Mouse (Mus musculus) lung, postnatal 0 days (tissue): ENCODE data around the gene Adam12. TPM values are rescaled to one million over a fixed set of nuclear protein-coding genes. Genes with fewer than 3 reads are reported as not detected.

Experiments
- ATAC-seq: fragments of 200-750 bp; cut with Nextera tagmentation; 2 replicates; pipeline ENCODE4 v1.8.0; 2017; ENCODE audit warnings: moderate library complexity
- DNase-seq: peaks from one replicate; pipeline ENCODE4 v3.0.0-alpha.2; 2016; ENCODE audit warnings: low spot score
- H3K27ac ChIP-seq: fragments of 300-500 bp; sonication (generic); 2 replicates; pipeline ENCODE4 v1.5.1; 2014; ENCODE audit warnings: antibody characterized with exemption, mild to moderate bottlenecking, low read length, mixed read lengths
- H3K27me3 ChIP-seq: fragments of 300-500 bp; sonication (generic); replicated peaks from 2 replicates; pipeline ENCODE4 v1.6.1; 2014; ENCODE audit warnings: low read length, mixed read lengths; ENCODE audit not compliant: insufficient read depth
- H3K36me3 ChIP-seq: fragments of 300-500 bp; sonication (generic); 2 replicates; pipeline ENCODE4 v1.6.1; 2014; ENCODE audit warnings: low read length, mixed read lengths; ENCODE audit not compliant: insufficient read depth
- H3K4me1 ChIP-seq: fragments of 300-500 bp; sonication (generic); 2 replicates; pipeline ENCODE4 v1.6.1; 2014; ENCODE audit warnings: antibody characterized with exemption, low read depth, low read length, mixed read lengths; ENCODE audit not compliant: insufficient read depth
- H3K4me2 ChIP-seq: fragments of 300-500 bp; sonication (generic); replicated peaks from 2 replicates; pipeline ENCODE4 v1.6.1; 2014; ENCODE audit warnings: low read depth, mild to moderate bottlenecking, low read length, moderate library complexity, mixed read lengths
- H3K4me3 ChIP-seq: fragments of 300-500 bp; sonication (generic); 2 replicates; pipeline ENCODE4 v1.5.1; 2014; ENCODE audit warnings: low read depth, low read length
- H3K9ac ChIP-seq: fragments of 300-500 bp; sonication (generic); replicated peaks from 2 replicates; pipeline ENCODE4 v1.6.1; 2014; ENCODE audit warnings: low read depth, mild to moderate bottlenecking
- H3K9me3 ChIP-seq: fragments of 300-500 bp; sonication (generic); 2 replicates; pipeline ENCODE4 v1.6.1; 2016; ENCODE audit warnings: low read length, mixed read lengths
- CTCF ChIP-seq: IDR thresholded peaks from 2 replicates; pipeline ENCODE4 v1.5.1; 2016; ENCODE audit warnings: antibody characterized with exemption, mild to moderate bottlenecking
- EP300 ChIP-seq: IDR thresholded peaks from 2 replicates; pipeline ENCODE4 v1.6.1; 2016; ENCODE audit warnings: antibody characterized with exemption, mild to moderate bottlenecking, control low read depth
- WGBS: fragments of 180-500 bp; shearing (Covaris S2); extraction: QIAGEN DNeasy Blood & Tissue Kit; methylation state at CpG from one replicate; pipeline ENCODE4 v1.1.7; 2014; 5-methylcytosine and 5-hydroxymethylcytosine counted together
- polyA plus RNA-seq: library from polyadenylated mRNA; unstranded; fragments of >200 nt; fragmentation: Nextera tagmentation; extraction: Ambion mirVana; gene quantifications from 2 replicates; pipeline ENCODE4 v1.2.1, GENCODE M21; 2015

Adam12 gene
- polyA plus RNA-seq, 1 experiment from 2014 or later: 2.5 TPM

DNA sequence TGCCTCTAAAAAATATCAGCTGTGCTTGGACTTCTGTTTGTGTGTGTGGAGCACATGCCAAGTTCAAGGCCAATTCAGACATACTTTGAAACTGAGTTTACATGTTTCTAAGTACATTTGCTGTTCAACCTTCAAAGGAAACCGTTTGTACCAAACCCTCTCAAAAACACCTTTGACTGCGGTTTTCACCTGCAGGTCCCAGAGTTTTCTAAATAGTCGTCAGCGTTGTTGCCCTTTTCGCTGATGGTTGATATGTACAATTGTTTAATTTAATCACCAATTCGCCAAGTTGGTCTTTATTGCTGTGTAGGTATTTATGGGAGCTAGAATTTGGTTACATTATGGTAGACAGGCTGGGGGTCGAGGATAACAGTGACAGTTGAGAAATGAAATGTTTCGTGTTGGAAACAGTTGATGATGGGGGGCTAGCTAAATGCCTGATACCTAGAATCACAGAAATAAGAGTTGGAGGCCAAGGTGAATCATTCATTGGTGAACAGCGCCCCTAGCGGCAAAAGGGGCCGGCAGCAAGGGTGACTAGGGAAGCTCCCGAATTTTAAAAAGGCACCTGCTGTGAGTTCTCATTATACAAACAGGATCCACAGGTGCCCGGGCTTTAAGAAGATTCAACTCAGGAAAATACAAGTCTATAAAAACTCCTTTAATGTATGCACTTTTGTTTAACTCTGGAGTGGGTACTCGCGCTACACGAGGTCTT lies 8.3 kb downstream of the Adam12 start:
- peak overlapping the region; percentile 99 for H3K4me2 ChIP-seq
- no peaks in the 10 kb centered on the region for H3K36me3 ChIP-seq
- peaks cover 25% of the 10 kb centered on the region; the same call in 1 of the 2 replicates for H3K4me1 ChIP-seq
- TF ChIP-seq EP300 (peak; percentile 24; the same call in 1 of the 2 replicates), CTCF (peak; percentile 85)
- peak; percentile 79 for DNase-seq
- peak overlapping the region; percentile 68 for H3K4me3 ChIP-seq
- ATAC-seq: no peak
- no peaks in the 10 kb centered on the region for H3K27me3 ChIP-seq
- no peak overlapping the region for H3K27ac ChIP-seq
- H3K9ac ChIP-seq: no peak overlapping the region
- whole genome bisulfite sequencing: 20% methylated on average over 16 of the region's 16 CpGs
- no peaks in the 10 kb centered on the region for H3K9me3 ChIP-seq

- no peak; the same call in 1 of the 2 replicates for ATAC-seq
- WGBS: 62% methylated on average over 10 of the region's 10 CpGs
These were observed 24.0 kb downstream of the Adam12 start for GRCm38 (mm10) chr7:134207956-134208355.

GRCm38 (mm10) chr7:134193089-134193488 lies 38.9 kb downstream of the Adam12 start:
- no peaks in the 10 kb centered on the region; the same call in 1 of the 2 replicates for H3K9me3 ChIP-seq
- no peak overlapping the region for H3K4me2 ChIP-seq
- TF ChIP-seq EP300: no peak
- TF ChIP-seq CTCF: no peak
- no peak overlapping the region for H3K27ac ChIP-seq
- H3K27me3 ChIP-seq: no peaks in the 10 kb centered on the region
- no peaks in the 10 kb centered on the region for H3K36me3 ChIP-seq
- peak; percentile 12 for DNase-seq
- H3K4me3 ChIP-seq: no peak overlapping the region
- no peak for ATAC-seq
- peaks cover 11% of the 10 kb centered on the region; the same call in 1 of the 2 replicates for H3K4me1 ChIP-seq
- WGBS: 67% methylated on average over 3 of the region's 3 CpGs
- no peak overlapping the region for H3K9ac ChIP-seq

More at GRCm38 (mm10) chr7:134207956-134208355, 24.0 kb downstream of the Adam12 start:
- H3K36me3 ChIP-seq: peaks cover 7% of the 10 kb centered on the region; the same call in 1 of the 2 replicates
- peak; percentile 27 for DNase-seq
- no peaks in the 10 kb centered on the region for H3K4me1 ChIP-seq
- no peaks in the 10 kb centered on the region for H3K27me3 ChIP-seq
- no peak overlapping the region for H3K4me3 ChIP-seq
- no peak overlapping the region for H3K4me2 ChIP-seq
- no peak for TF ChIP-seq CTCF
- TF ChIP-seq EP300: no peak
- no peaks in the 10 kb centered on the region for H3K9me3 ChIP-seq
- H3K9ac ChIP-seq: no peak overlapping the region
- no peak overlapping the region for H3K27ac ChIP-seq

GRCm38 (mm10) chr7:134190101-134190500 lies 41.8 kb downstream of the Adam12 start:
- Histone ChIP-seq H3K27ac (no peak overlapping the region), H3K9ac (no peak overlapping the region), H3K4me3 (no peak overlapping the region), H3K9me3 (no peaks in the 10 kb centered on the region; the same call in 1 of the 2 replicates), H3K4me2 (no peak overlapping the region), H3K27me3 (no peaks in the 10 kb centered on the region), H3K4me1 (peaks cover 11% of the 10 kb centered on the region; the same call in 1 of the 2 replicates), H3K36me3 (no peaks in the 10 kb centered on the region)
- WGBS: 66% methylated on average over 6 of the region's 6 CpGs
- DNase-seq (no peak), ATAC-seq (no peak)
- TF ChIP-seq CTCF (no peak), EP300 (no peak)

- Histone ChIP-seq H3K27ac (no peak overlapping the region), H3K4me3 (no peak overlapping the region), H3K36me3 (no peaks in the 10 kb centered on the region), H3K27me3 (no peaks in the 10 kb centered on the region), H3K4me2 (no peak overlapping the region), H3K9me3 (no peaks in the 10 kb centered on the region), H3K4me1 (peaks cover 11% of the 10 kb centered on the region; the same call in 1 of the 2 replicates), H3K9ac (no peak overlapping the region)
- DNase-seq: no peak
- TF ChIP-seq EP300 (no peak), CTCF (no peak)
- no peak for ATAC-seq
- 39% methylated on average over 6 of the region's 6 CpGs for WGBS
These were observed 43.4 kb downstream of the Adam12 start for GRCm38 (mm10) chr7:134188565-134188964.

- no peaks in the 10 kb centered on the region for H3K9me3 ChIP-seq
- ATAC-seq (no peak), DNase-seq (peak; percentile 65)
- no peaks in the 10 kb centered on the region for H3K36me3 ChIP-seq
- H3K9ac ChIP-seq: no peak overlapping the region
- H3K4me2 ChIP-seq: no peak overlapping the region
- no peak overlapping the region for H3K27ac ChIP-seq
- H3K4me1 ChIP-seq: peaks cover 11% of the 10 kb centered on the region; the same call in 1 of the 2 replicates
- H3K27me3 ChIP-seq: no peaks in the 10 kb centered on the region
- no peak for TF ChIP-seq CTCF
- TF ChIP-seq EP300: no peak
- WGBS: 34% methylated on average over 1 of the region's 1 CpGs
- no peak overlapping the region for H3K4me3 ChIP-seq
These were observed 44.0 kb downstream of the Adam12 start for GRCm38 (mm10) chr7:134187946-134188345.
